Mouse (Mus musculus) frontal cortex, adult 2 months (tissue): ENCODE results near the gene Nfix. TPM values are rescaled to one million over a fixed set of nuclear protein-coding genes. Genes with fewer than 3 reads are reported as not detected.
A peak's percentile ranks its signal among the peaks of the same experiment; 100 is the strongest.
"Not testable (repeated sequence)": the region's sequence is repeated elsewhere in the genome, so short reads cannot be mapped to it uniquely, and the experiment has no call there.

Source experiments
- DNase-seq, 2 experiments: peaks; one replicate each; pipeline ENCODE4 v3.0.0; 2022; ENCODE audit warnings: low spot score in 1 of 2; ENCODE audit errors: extremely low spot score in 1 of 2
- polyA plus RNA-seq: library from polyadenylated mRNA; depleted of rRNA; stranded (reverse); fragments of >200 nt; gene quantifications from 2 replicates; pipeline ENCODE4 v1.2.3, GENCODE M21; 2012

Nfix gene
- polyA plus RNA-seq, 1 experiment = 51.3 TPM

DNA sequence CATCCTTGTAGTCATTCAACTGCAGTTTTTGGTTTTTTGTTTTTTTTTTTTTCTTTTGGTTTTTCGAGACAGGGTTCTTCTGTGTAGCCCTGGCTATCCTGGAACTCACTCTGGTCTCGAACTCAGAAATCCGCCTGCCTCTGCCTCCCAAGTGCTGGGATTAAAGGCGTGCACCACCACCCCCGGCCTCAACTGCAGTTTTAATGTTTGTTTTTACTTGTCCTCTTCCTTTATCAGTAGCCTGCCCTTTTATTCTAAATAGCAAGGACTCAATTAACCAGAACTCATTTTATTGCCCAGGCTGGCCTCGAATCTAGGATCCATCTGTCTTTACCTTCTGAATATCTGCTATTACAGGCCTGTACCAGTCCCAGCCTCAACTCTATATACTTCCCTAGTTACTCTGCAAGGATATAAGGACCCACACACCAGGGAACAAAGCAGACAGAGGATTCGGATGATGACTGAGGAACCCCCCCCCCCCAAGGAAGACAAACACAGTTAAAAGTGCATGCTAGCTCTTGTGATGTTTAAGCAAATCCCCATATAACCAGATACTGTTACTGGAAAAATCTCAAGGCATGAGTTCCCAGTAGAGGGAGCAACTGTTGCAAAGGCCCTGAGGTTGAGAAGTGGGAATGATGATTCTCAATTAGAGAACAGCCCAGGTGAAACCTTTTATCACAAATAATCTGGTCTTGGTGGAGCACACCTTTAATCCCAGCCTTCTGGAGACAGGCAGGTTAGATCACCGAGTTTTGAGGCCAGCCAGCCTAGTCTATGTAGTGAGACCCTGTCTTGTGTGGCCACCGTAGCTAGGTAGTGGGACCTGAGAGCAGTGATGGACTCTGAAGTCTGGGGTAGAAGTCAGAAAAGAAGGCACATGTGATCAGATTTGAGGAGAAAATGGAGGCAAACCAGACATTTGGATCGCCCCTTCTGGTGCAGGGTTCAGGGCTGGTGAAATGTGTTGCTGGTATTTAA, 32.9 kb upstream of the Nfix start:
- no peak for DNase-seq

- peak in 1 of 2 experiments; percentile 78 for DNase-seq
These were observed 32.0 kb upstream of the Nfix start for GRCm38 (mm10) chr8:84832034-84832717.

DNA sequence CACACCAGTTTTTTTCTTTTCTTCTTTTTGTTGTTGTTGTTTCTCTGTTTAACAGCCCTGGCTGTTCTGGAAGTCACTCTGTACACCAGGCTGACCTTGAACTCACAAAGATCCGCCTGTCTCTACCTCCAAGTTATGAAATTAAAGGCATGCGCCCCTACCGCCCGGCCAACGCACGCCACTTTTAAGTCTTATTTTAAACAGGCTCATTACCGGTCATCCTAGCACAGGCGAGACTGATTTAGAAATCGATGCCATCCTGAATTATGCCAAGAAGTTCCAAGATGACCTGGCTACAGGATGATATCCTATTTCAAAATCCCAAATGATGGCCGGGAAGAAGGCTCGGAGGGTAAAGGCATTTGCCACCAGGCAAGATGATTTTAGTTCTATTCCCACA, 31.3 kb upstream of the Nfix start, which contains the start of gene Gadd45gip1:
Gadd45gip1 (plus strand) TSS at position 33 of the 400 bp plus-strand sequence.
- DNase-seq = no peak

DNA sequence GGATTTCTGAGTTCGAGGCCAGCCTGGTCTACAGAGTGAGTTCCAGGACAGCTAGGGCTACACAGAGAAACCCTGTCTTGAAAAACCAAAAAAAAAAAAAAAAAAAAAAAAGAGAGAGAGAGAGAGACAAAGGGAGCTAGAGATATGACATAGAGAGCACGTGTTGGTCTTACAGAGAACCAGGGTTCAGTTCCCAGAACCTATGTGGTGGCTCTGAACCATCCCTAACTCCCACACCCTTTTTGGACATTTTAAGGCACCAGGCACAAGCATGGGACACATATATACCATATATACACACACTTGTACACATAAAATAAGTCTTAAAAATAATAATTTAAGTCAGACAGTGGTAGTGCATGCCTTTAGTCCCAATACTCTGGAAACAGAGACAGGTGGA, 26.4 kb upstream of the Nfix start:
- DNase-seq = not testable (repeated sequence)

DNA sequence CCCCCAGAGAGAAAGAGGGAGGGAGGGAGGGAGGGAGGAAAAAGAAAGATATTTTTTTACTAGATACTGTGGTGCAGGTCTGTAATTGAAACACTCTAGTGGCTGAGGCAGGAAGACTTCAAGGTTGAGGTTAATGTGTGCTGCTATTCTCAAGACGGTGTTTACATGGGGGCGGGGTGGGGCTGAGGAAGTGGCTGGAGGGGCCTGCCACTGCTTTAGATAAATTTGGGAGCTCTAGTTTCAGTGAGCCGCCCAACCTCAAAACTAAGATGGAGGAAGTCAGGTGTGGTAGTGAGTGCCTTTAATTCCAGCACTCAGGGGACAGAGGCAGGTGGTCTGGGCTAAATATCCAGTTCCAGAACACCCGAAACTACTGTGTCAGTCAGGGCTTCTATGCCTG, 25.5 kb upstream of the Nfix start:
- DNase-seq = no peak

GRCm38 (mm10) chr8:84823653-84824052, 23.5 kb upstream of the Nfix start:
- DNase-seq = peak in 1 of 2 experiments; percentile 73

DNA sequence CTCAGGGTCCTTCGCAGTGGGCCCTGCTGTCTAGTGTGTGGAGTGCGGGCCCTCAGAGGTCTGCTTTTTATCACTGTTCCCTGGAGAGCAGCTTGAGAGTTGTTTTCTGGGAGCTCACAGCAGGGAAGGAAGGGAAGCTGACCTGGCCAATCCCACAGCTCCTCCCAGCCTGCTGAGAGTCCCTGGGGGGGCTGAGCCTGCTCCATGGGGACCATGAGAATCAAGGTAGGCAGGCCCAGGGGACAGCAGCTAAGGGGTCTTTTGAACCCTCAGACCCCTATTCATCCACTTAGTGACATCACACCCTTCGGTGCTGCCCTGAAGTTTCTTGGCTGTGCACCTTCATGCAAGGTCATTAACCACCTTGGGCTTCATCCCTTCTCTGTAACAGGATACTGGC, 22.6 kb upstream of the Nfix start, which contains the start of gene Dand5:
Dand5 (minus strand) TSS at position 101 of the 400 bp plus-strand sequence.
- no peak for DNase-seq

- DNase-seq = no peak
These were observed 16.0 kb upstream of the Nfix start for GRCm38 (mm10) chr8:84816117-84816516.

DNA sequence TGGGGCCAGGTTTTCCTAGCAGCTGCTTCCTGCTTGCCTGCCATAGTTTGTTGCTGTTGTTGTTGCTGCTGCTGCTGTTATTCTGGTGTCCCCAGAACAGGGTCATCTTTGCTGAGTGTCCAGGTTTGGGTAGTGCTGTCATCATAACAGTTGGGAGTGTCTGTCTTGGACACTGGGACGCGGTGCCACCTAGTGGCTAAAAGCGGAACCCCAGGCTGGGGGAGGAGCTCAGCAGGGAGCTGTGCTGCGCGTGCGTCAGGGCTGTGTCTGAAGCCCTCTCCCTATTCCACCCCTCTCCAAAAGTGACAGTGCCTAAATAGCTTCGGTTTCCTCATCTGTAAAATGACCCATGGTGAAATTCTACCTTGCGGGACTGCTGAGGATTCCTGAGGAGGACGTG, 15.4 kb upstream of the Nfix start:
- peak; percentile 89 to 99 for DNase-seq

GRCm38 (mm10) chr8:84814555-84815441, 14.7 kb upstream of the Nfix start:
- DNase-seq = no peak

GRCm38 (mm10) chr8:84814240-84814554, 14.1 kb upstream of the Nfix start:
- DNase-seq = no peak

DNA sequence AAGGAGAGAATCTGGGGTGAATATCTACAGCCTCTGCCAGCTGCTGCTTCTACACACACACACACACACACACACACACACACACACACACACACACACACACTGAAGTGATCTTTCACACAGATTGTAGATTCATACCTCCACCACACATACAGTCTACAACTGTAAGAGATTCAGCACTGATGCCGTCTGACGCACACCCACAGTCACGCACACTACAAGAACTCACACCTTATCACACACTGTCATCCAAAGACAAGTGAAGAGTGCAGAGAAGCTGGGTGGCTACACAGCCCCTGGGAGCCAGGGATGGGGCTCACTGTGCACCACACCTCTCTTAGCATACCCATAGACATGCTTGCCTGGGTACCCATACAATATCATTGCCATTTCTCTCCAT, 13.7 kb upstream of the Nfix start:
- no peak for DNase-seq

GRCm38 (mm10) chr8:84813059-84813458, 12.9 kb upstream of the Nfix start:
- DNase-seq = peak in 1 of 2 experiments; percentile 96

- no peak for DNase-seq
These were observed 11.2 kb upstream of the Nfix start for GRCm38 (mm10) chr8:84811303-84811702.

- peak; percentile 90 to 99 for DNase-seq
These were observed 10.8 kb upstream of the Nfix start for GRCm38 (mm10) chr8:84810896-84811295.

DNA sequence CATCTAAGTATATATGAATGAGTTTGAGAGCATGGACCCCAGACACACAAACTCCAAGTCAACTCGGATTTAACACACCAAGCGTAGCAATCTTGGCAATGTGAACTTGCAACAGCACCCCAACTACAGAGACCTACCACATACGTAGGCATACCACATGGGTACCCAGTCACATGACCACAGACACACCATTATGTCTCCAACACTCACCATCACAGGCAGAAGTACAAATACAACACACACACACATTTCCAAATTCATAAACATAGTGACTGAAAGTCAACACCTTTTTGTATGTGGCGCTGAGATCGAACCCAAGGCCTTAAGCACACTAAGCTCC, 9.8 kb upstream of the Nfix start:
- no peak for DNase-seq

DNA sequence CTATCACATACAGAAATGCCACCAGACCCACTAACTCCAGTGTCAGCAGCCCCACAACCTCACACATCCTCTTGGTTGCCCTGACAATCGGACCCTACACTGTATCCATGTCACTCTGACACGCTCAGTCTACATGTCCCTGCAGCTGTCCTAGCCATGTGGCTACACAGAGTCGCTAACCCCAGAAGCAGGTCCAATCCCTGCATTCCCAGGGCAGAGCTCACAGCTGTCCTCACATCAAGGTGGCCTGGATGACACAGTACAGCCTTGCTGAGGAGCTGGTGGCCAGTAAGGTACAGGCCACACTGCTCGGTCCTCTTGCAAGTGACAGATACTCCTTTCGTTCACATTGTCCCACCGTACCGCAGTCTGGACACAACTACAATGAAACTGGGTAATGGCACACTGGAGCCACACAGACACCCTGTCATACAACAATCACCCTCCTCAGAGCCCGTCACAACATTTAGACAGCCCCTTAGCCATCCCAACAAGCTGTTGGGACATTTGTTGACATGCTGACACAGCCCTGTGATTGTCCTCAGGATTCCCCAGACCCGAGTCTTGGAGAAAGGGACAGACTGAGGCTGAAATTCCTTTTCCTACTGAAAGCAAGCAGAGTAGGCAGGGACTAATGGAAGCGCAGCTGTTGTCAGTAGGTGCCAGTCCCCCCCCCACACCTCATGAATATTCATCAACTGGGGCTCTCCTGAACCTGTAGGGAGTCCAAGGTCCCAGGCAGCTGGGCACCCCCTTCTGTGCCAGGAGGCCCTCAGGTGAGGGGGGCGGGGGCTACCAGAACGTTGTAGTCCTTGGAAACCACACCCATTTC, 9.2 kb upstream of the Nfix start:
- DNase-seq = no peak

DNA sequence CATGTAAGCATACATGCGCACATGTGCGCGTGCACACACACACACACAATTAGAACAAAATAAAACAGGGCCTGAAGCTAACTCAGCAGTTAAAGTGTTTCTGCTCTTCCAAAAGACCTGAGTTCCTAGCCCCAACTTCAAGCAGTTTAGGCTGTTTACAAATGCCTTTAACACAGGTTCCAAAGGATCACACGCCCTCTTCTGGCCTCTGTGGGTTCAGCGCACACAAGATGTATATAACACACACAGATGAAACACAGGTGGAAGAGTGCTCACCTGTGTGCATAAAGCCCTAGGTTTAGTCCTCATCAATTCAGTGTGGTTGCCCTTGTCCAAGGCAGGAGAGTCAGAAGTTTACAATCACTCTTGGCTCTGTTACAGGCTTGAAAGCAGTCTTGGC, 5.9 kb upstream of the Nfix start:
- no peak for DNase-seq

GRCm38 (mm10) chr8:84799136-84799931, 810 bp downstream of the Nfix start:
- DNase-seq = no peak
